Mouse (Mus musculus) layer of hippocampus, postnatal 25 days (tissue): ENCODE measurements around the gene Cnp. TPM values are rescaled to one million over a fixed set of nuclear protein-coding genes. Genes with fewer than 3 reads are reported as not detected.
A peak's percentile ranks its signal among the peaks of the same experiment; 100 is the strongest.
"Not testable (repeated sequence)": the region's sequence is repeated elsewhere in the genome, so short reads cannot be mapped to it uniquely, and the experiment has no call there.

ENCODE experiments used
- DNase-seq, 2 experiments: peaks; one replicate each; pipeline ENCODE4 v3.0.0; 2022; ENCODE audit warnings: mixed read lengths in 2 of 2, low spot score in 1 of 2; ENCODE audit errors: extremely low spot score in 1 of 2
- total RNA-seq, 2 experiments: library from RNA; stranded (reverse); gene quantifications; 2 replicates each; pipeline ENCODE4 v1.2.3; 2021

The Cnp gene
- 100 to 1,000 TPM; 365 to 435 TPM for total RNA-seq

- DNase-seq: peak in 1 of 2 experiments; percentile 65
Measured at GRCm38 (mm10) chr11:100574708-100575483, at the start of gene Cnp. Cnp (plus strand) TSS chr11:100574904.

- no peak for DNase-seq
Measured at GRCm38 (mm10) chr11:100524987-100525630, 49.6 kb upstream of the Cnp start.

- no peak for DNase-seq
Measured at GRCm38 (mm10) chr11:100526052-100526816, 48.5 kb upstream of the Cnp start.

- DNase-seq: peak in 1 of 2 experiments; percentile 44
Measured at GRCm38 (mm10) chr11:100527066-100527457, 47.6 kb upstream of the Cnp start.

GRCm38 (mm10) chr11:100527458-100528374 is 47.0 kb upstream of the Cnp start, which contains the start of gene Acly:
Acly (minus strand) TSS chr11:100528000.
- DNase-seq: peak; percentile 93

- DNase-seq: no peak
Measured at GRCm38 (mm10) chr11:100528375-100529165, 46.1 kb upstream of the Cnp start.

GRCm38 (mm10) chr11:100533871-100534270 is 40.8 kb upstream of the Cnp start:
- no peak for DNase-seq

- not testable (repeated sequence) for DNase-seq
Measured at GRCm38 (mm10) chr11:100534411-100534810, 40.3 kb upstream of the Cnp start.

- DNase-seq: not testable (repeated sequence)
Measured at GRCm38 (mm10) chr11:100534821-100535220, 39.9 kb upstream of the Cnp start.

GRCm38 (mm10) chr11:100535996-100536395 is 38.7 kb upstream of the Cnp start:
- no peak for DNase-seq

- no peak for DNase-seq
Measured at GRCm38 (mm10) chr11:100536466-100536865, 38.2 kb upstream of the Cnp start.

GRCm38 (mm10) chr11:100540966-100541365 is 33.7 kb upstream of the Cnp start:
- no peak for DNase-seq

- DNase-seq: no peak
Measured at GRCm38 (mm10) chr11:100541577-100541976, 33.1 kb upstream of the Cnp start.

- peak; percentile 53 to 60 for DNase-seq
Measured at GRCm38 (mm10) chr11:100544832-100545745, 29.6 kb upstream of the Cnp start, which contains the start of gene Ttc25. Ttc25 (plus strand) TSS chr11:100545607.

GRCm38 (mm10) chr11:100545746-100546085 is 29.0 kb upstream of the Cnp start:
- DNase-seq: no peak

- DNase-seq: no peak
Measured at GRCm38 (mm10) chr11:100546955-100547354, 27.7 kb upstream of the Cnp start.

- no peak for DNase-seq
Measured at GRCm38 (mm10) chr11:100548141-100548540, 26.6 kb upstream of the Cnp start.

- no peak for DNase-seq
Measured at GRCm38 (mm10) chr11:100549466-100549865, 25.2 kb upstream of the Cnp start.
